Mouse (Mus musculus) limb, embryonic 14.5 days (tissue): ENCODE results near the gene Serpinb6b. TPM values are rescaled to one million over a fixed set of nuclear protein-coding genes. Genes with fewer than 3 reads are reported as not detected.

Experiments
- ATAC-seq: fragments of 200-750 bp; cut with Nextera tagmentation; 2 replicates; pipeline ENCODE4 v1.8.0; 2017; ENCODE audit warnings: low read depth, moderate number of reproducible peaks, moderate TSS enrichment; ENCODE audit not compliant: low FRiP score
- DNase-seq: peaks from one replicate; pipeline ENCODE4 v3.0.0-alpha.2; 2015; ENCODE audit warnings: low spot score
- H3K27ac ChIP-seq: fragments of 300-500 bp; sonication (generic); replicated peaks from 2 replicates; pipeline ENCODE4 v1.5.1; 2014; ENCODE audit warnings: low read depth, mild to moderate bottlenecking, low read length, moderate library complexity, mixed read lengths
- H3K27me3 ChIP-seq: fragments of 300-500 bp; sonication (generic); 2 replicates; pipeline ENCODE4 v1.6.1; 2014; ENCODE audit warnings: low read length, mixed read lengths; ENCODE audit not compliant: control insufficient read depth, insufficient read depth
- H3K36me3 ChIP-seq: fragments of 300-500 bp; sonication (generic); 2 replicates; pipeline ENCODE4 v1.6.1; 2014; ENCODE audit warnings: mild to moderate bottlenecking, low read length, moderate library complexity, mixed read lengths; ENCODE audit not compliant: control insufficient read depth, insufficient read depth
- H3K4me1 ChIP-seq: fragments of 300-500 bp; sonication (generic); 2 replicates; pipeline ENCODE4 v1.6.1; 2014; ENCODE audit warnings: antibody characterized with exemption, low read length, mixed read lengths; ENCODE audit not compliant: control insufficient read depth, insufficient read depth
- H3K4me2 ChIP-seq: fragments of 300-500 bp; sonication (generic); replicated peaks from 2 replicates; pipeline ENCODE4 v1.6.1; 2014; ENCODE audit warnings: low read depth, mild to moderate bottlenecking, low read length, moderate library complexity; ENCODE audit not compliant: severe bottlenecking
- H3K4me3 ChIP-seq: fragments of 300-500 bp; sonication (generic); replicated peaks from 2 replicates; pipeline ENCODE4 v1.5.1; 2014; ENCODE audit warnings: low read length
- H3K9ac ChIP-seq: fragments of 300-500 bp; sonication (generic); 2 replicates; pipeline ENCODE4 v1.6.1; 2014; ENCODE audit warnings: mild to moderate bottlenecking, low read depth, low read length, moderate library complexity; ENCODE audit not compliant: severe bottlenecking
- H3K9me3 ChIP-seq: fragments of 300-500 bp; sonication (generic); 2 replicates; pipeline ENCODE4 v1.6.1; 2016; ENCODE audit warnings: low read length; ENCODE audit not compliant: control insufficient read depth
- POLR2A ChIP-seq: fragments of 200-500 bp; IDR thresholded peaks from 2 replicates; pipeline ENCODE4 v1.8.0; 2012; ENCODE audit warnings: inconsistent platforms, mild to moderate bottlenecking, moderate library complexity, borderline replicate concordance; ENCODE audit not compliant: insufficient read depth, insufficient read length; ENCODE audit errors: extremely low read depth
- WGBS: fragments of 180-500 bp; shearing (Covaris S2); extraction: QIAGEN DNeasy Blood & Tissue Kit; methylation state at CpG from one replicate; pipeline ENCODE4 v1.1.7; 2014; 5-methylcytosine and 5-hydroxymethylcytosine counted together
- polyA plus RNA-seq, 2 experiments: library from polyadenylated mRNA; depleted of rRNA in 1 of 2; stranded (reverse) in 1 of 2; unstranded in 1 of 2; fragments of >200 nt; fragmentation: Nextera tagmentation in 1 of 2; extraction: Ambion mirVana in 1 of 2; gene quantifications; 2 replicates each; pipeline versions ENCODE4 v1.2.1 to v1.2.3; 2012 to 2014

The Serpinb6b gene
- polyA plus RNA-seq, 2 experiments: 1.0 to 1.6 TPM

DNA sequence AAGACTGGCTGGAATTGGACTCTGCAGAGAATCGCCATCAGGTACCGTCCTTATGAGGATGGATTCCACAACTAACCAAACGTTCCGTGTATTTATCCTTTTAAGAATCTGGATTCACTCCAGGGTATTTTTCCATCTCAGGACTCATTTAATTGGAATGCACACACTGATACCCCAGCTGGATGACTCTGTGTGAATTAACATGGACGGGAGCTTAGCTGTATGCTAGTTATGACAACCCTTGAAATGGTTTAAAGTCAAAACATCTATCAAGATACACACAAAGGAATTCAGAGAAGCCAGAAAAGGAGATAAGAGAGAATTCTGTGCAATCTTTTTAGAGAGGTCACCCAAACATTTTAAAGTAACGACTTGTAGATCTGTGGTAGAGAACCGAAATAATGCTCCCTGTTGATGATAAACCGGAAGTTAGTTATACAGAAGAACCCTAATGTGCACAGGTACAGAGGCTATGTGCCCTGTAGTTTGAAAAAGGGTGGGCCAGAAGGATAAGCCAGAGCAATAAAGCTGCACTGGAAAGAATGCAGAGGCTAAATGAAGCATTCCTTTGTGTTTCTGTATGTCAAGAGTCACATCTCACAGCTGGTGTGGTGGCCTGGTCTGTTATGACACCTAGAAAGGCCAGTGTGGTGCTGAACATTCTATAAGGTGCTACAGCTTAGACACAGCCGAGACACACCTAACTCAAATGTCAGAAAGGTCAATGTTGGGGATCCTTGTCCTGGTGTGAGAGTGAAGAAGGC, 837 bp upstream of the Serpinb6b start:
- DNase-seq: no peak
- H3K4me3 ChIP-seq: no peak overlapping the region
- WGBS: 80% methylated on average over 9 of the region's 9 CpGs
- no peaks in the 10 kb centered on the region for H3K36me3 ChIP-seq
- no peak overlapping the region for H3K27ac ChIP-seq
- H3K4me1 ChIP-seq: peaks cover 5% of the 10 kb centered on the region; the same call in 1 of the 2 replicates
- H3K9ac ChIP-seq: no peak overlapping the region
- no peaks in the 10 kb centered on the region for H3K27me3 ChIP-seq
- no peak overlapping the region for H3K4me2 ChIP-seq
- H3K9me3 ChIP-seq: no peaks in the 10 kb centered on the region
- no peak for TF ChIP-seq POLR2A
- no peak for ATAC-seq

DNA sequence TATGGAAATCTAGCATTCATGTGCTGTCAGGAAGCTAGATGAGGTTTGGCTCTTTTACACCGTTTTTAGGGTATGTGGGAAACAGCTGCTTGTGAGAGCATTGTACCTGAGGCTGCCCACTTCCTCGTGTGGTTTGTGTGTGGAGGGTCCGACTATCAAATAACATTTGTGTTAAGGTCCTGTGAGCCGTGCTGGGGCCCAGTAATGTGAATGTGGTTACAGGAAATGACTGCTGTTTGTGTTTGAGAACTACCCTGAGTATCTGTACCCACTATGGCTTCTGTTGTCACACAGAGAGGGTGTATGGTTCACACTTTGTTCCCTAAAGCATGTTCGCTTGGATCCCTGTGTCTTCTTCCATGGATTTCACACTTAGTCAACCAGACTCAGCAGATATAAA, 1.1 kb downstream of the Serpinb6b start:
- no peaks in the 10 kb centered on the region for H3K36me3 ChIP-seq

DNA sequence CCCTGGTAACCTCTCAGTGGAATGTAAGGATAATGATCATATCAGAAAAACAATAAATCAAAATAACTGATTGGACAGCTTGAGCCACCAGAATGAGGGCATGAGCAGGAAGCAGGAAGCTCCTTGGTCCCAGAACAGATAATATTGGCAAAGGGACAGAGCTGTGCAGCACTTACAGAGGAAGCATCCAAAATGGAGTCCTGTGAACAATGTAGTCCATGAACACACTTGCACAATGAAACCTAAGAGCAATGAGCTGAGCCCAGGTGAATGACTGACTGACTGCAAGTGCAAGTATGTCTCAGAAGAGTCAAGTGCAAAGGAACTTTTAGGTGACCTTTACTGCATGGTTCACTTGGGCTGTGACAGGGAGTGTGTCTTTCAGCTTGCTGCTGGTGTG, 2.2 kb downstream of the Serpinb6b start:
- Histone ChIP-seq H3K27me3 (no peaks in the 10 kb centered on the region), H3K27ac (no peak overlapping the region), H3K4me1 (peaks cover 5% of the 10 kb centered on the region; the same call in 1 of the 2 replicates), H3K9ac (no peak overlapping the region), H3K4me3 (no peak overlapping the region), H3K36me3 (no peaks in the 10 kb centered on the region), H3K4me2 (no peak overlapping the region), H3K9me3 (no peaks in the 10 kb centered on the region)
- DNase-seq (no peak), ATAC-seq (no peak)
- TF ChIP-seq POLR2A: no peak

More for the DNA sequence above, 1.1 kb downstream of the Serpinb6b start:
- Histone ChIP-seq H3K9me3 (no peaks in the 10 kb centered on the region), H3K4me2 (no peak overlapping the region), H3K9ac (no peak overlapping the region), H3K27me3 (no peaks in the 10 kb centered on the region), H3K27ac (no peak overlapping the region), H3K4me1 (peaks cover 5% of the 10 kb centered on the region; the same call in 1 of the 2 replicates), H3K4me3 (no peak overlapping the region)
- no peak for TF ChIP-seq POLR2A
- no peak for ATAC-seq
- no peak for DNase-seq
- 58% methylated on average over 5 of the region's 5 CpGs for WGBS

DNA sequence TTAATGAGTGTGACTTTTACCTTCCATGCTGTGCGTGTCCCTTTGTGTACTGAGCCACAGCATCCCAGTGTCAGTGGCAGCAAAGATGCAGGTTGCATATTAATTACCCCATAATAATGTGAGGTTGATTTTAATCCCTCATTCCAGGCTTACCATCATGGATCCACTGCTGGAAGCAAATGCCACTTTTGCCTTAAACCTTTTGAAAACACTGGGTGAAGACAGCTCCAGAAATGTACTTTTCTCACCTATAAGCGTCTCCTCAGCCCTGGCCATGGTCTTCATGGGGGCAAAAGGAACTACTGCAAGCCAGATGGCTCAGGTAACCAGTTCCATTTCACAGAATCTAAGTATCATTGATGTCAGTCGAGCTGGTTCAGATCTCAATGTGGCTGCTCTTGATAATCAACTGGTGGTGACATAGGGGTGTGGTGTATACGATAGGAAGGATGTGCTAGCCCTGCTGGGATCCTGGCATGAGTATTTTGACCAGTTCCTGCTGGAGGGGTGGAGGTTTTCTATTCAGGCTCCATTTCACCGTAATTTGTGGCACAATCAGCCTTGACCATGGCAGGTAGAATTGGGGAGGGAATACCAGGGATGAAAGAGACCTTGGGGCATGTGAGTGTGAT, 3.5 kb downstream of the Serpinb6b start:
- WGBS: 74% methylated on average over 5 of the region's 5 CpGs
- no peak for TF ChIP-seq POLR2A
- no peaks in the 10 kb centered on the region for H3K9me3 ChIP-seq
- no peaks in the 10 kb centered on the region for H3K27me3 ChIP-seq
- ATAC-seq (no peak), DNase-seq (no peak)
- no peaks in the 10 kb centered on the region for H3K36me3 ChIP-seq
- H3K4me1 ChIP-seq: peaks cover 5% of the 10 kb centered on the region; the same call in 1 of the 2 replicates
- H3K4me3 ChIP-seq: no peak overlapping the region
- H3K4me2 ChIP-seq: no peak overlapping the region
- H3K9ac ChIP-seq: no peak overlapping the region
- H3K27ac ChIP-seq: no peak overlapping the region

DNA sequence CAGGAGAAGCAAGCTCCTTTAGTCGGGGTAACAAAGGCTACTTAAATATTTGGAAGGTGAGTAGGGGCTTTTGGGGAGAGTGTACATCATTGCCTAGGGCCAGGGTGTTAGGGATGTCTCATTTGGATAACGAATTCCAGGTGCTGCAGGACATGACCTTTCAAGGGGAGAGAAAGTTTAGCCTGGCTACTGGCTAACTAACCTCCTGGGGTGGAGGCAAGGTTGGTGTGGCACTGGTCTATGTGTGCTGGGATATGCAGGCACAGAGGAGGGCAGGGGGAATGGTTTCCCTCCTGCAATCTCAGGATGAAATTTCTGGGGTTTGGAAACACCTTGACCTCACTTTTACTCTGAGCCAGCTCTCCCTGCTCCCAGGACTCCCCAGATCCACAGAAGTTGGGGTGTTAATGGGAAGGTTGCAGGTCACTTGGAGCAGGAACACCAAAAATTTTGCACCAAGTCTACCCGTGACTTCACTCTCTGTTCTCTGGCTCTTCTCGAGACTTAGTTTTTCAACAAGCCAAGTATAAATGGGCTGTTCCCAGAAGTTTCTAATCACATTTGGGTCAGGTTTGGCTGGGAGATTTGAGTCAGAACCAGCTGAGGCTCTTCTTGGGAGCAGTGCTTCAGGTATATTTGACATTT, 4.1 kb downstream of the Serpinb6b start:
- no peak overlapping the region for H3K27ac ChIP-seq
- peaks cover 5% of the 10 kb centered on the region; the same call in 1 of the 2 replicates for H3K4me1 ChIP-seq
- no peaks in the 10 kb centered on the region for H3K9me3 ChIP-seq
- no peaks in the 10 kb centered on the region for H3K36me3 ChIP-seq
- no peak overlapping the region for H3K4me3 ChIP-seq
- ATAC-seq (no peak), DNase-seq (no peak)
- 63% methylated on average over 4 of the region's 4 CpGs for WGBS
- TF ChIP-seq POLR2A: no peak
- no peak overlapping the region for H3K4me2 ChIP-seq
- H3K27me3 ChIP-seq: no peaks in the 10 kb centered on the region
- H3K9ac ChIP-seq: no peak overlapping the region
